Mouse (Mus musculus) lung, postnatal 4 days (tissue): ENCODE measurements around the gene Fos.

ENCODE experiments used
- DNase-seq, 2 experiments: peaks; one replicate each; pipeline ENCODE4 v3.0.0; 2021

Fos gene

GRCm38 (mm10) chr12:85473481-85474297 lies at the start of gene Fos:
TSS of gene Fos (plus strand) at chr12:85473890.
- DNase-seq, result peak; percentile 92

GRCm38 (mm10) chr12:85425721-85426120 lies 48.0 kb upstream of the Fos start:
- no peak for DNase-seq

DNA sequence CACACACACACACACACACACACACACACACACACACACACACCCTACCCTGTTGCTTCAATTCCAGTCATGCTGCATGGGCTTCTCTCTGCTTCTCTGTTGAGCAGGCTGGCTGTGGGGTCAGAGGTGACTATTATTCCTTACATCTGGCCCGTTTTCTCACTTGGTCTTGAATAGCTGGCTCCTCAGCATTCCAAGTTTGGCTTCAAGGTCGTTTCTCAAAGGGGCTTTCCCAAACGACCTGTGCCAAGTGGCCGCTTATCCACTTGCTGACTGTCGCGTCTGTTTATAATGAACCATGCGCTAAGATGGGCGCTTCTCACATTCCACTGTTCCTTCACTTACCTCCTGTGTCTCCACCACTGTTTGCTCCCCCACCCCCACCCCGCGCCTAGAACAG lies 47.6 kb upstream of the Fos start:
- DNase-seq, result no peak

GRCm38 (mm10) chr12:85427802-85428201 lies 45.9 kb upstream of the Fos start:
- peak in 1 of 2 experiments; percentile 35 for DNase-seq

GRCm38 (mm10) chr12:85429999-85430398 lies 43.7 kb upstream of the Fos start:
- DNase-seq, result no peak

- no peak for DNase-seq
Observed at GRCm38 (mm10) chr12:85430434-85430833, 43.3 kb upstream of the Fos start.

GRCm38 (mm10) chr12:85433850-85434249 lies 39.8 kb upstream of the Fos start:
- no peak for DNase-seq

DNA sequence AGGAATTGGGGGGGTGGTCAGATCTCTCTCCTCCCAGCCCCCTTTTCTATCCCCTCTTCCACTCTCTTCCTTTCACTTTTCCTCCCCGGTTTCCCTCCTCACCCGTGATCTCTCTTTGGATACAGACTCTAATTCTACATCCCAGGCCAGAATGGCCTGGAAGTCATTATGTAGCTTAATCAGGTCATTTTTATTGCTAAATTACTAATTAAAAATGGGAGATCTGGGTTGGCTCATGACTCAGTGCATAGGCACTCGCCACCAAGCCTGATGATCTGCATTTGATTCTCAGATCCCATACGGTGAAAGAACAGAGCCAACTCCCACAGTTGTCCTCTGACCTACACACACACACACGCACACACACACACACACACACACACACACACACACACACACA lies 39.2 kb upstream of the Fos start:
- no peak for DNase-seq

DNA sequence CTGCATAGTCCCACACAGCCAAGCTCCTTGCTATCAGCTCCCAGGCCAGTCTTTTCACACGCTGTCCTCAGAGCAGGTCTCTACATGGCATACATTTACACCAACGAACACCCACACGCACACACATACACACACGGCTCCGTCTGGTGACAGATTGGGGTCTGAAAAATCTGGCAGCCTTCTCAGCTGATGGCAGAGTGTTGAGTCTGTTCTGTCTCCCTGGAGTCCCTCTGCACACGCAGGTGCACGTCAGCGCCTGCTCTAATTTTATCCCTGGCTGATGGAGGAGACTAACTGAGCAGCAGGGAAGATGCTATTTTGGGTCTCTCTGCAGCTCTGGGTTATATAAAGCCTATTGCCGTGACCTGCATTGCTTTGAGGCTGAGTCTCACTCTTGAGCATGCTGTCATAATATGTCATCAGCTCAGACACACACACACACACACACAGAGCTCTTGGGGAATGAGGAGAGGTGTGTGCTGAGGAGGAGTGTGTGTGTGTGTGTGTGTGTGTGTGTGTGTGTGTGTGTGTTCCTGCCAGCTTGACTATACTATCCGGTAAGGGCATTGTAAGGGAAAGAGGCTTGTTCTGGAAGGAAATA lies 37.6 kb upstream of the Fos start:
- peak in 1 of 2 experiments; percentile 56 for DNase-seq

DNA sequence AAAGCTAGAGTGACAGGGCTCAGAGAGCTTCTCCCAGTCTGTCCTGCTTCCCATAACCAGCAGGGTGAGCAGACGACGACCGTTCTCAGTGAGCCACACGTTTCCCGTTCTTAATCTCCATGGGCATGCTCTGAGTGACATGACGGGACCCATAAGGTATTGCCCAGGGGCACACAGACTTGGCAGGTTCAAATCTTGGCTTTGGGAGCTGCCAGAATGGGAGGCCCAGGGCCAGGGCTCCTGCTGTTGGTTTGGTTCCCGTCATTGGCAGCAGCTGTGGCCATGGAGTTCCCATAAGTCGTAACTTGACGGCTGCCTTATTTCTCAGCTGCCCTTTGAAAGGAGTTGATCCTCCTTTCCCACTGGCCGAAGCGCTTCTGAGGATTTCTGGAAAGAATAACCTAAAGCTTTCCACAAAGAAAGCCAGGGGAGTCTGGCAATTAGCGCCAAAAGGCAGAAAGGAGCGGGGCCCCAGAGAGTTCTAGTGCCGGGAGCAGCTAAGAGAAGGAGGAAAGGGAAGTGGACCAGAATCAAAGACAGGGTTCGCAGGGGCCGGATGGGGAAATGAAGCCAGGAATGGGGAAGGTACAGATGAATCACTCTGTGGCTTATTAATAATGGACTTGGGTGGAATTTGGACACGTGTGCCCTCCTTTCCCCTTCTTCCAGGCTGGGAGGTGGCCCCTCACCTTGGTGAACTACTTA lies 36.4 kb upstream of the Fos start:
- peak; percentile 39 to 48 for DNase-seq

GRCm38 (mm10) chr12:85443456-85443855 lies 30.2 kb upstream of the Fos start:
- DNase-seq, result no peak

DNA sequence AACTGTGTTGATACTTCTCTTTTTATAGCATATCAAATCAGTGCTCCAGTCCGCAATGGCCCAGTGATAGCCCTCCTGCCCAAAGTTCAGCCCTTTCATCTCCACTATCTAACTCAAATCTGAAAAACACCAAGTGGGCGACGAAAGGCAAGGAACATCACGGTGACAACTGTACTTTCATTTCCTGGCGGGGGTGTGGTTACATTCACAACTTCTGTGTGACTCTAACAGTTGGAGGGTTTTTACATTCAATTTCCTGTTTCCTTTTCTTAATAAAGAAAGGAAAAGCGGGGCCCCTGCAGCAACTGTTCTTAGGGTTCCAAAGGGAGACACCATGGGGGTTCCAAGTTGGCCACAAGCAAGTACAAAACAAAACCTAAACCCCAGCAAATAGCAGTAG lies 29.0 kb upstream of the Fos start:
- peak in 1 of 2 experiments; percentile 45 for DNase-seq

DNA sequence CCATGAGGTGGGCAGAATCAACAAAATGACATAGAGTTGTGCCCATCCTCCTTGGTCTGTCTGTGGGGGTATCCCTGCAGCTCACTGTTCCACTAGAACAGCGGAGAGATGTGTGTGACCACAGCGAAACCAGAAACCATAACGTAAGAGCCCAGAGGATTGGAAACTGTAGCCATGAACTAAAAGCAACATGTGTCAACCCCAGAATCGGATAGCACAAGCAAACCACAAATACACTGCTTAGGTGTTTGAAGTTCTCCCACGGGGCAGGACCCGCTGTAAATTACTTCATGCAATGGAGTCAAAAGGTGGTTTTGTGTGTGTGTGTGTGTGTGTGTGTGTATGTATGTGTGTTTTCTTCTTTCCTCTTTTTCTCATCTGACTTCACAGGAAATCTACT lies 26.7 kb upstream of the Fos start:
- no peak for DNase-seq

GRCm38 (mm10) chr12:85447490-85447889 lies 26.2 kb upstream of the Fos start:
- no peak for DNase-seq

GRCm38 (mm10) chr12:85449478-85449877 lies 24.2 kb upstream of the Fos start:
- no peak for DNase-seq

DNA sequence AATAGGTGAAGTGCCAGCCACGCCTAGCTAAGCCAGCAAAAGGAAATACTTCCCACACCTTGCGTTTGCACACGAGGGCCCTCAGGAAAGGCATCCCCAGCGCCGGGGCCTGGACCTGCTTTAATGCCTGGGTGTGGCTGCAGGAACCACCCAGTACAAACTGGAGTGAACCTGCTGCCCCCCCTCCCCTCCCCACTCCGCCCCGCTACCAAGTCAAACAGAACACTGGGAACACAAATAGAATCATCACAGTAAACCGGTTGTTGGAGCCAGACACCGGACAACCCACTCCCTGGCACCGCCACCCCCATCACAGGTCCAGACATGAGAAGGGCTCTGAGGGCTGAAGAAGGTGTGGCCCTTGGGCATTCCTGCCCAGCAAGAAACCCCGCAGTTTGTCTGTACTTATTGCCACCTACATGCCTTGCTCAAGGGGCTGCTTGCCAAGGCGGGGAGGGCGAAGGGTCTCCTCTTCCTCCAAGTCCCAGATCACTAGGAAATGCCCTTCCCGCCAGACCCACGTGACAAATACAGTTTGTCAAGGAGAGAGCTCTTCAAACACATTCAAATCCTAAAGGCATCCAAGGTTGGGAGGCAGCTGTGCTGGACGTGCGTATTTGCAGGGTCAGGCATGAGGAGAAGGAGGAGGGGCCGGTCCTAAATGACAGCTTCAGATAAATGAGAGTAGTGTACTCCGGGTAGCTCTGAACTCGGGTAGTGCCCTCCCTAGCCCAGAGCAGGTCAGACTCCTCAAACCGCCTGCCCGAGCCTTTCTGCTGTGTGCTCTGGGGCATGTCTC lies 21.8 kb upstream of the Fos start:
- peak; percentile 75 to 91 for DNase-seq

DNA sequence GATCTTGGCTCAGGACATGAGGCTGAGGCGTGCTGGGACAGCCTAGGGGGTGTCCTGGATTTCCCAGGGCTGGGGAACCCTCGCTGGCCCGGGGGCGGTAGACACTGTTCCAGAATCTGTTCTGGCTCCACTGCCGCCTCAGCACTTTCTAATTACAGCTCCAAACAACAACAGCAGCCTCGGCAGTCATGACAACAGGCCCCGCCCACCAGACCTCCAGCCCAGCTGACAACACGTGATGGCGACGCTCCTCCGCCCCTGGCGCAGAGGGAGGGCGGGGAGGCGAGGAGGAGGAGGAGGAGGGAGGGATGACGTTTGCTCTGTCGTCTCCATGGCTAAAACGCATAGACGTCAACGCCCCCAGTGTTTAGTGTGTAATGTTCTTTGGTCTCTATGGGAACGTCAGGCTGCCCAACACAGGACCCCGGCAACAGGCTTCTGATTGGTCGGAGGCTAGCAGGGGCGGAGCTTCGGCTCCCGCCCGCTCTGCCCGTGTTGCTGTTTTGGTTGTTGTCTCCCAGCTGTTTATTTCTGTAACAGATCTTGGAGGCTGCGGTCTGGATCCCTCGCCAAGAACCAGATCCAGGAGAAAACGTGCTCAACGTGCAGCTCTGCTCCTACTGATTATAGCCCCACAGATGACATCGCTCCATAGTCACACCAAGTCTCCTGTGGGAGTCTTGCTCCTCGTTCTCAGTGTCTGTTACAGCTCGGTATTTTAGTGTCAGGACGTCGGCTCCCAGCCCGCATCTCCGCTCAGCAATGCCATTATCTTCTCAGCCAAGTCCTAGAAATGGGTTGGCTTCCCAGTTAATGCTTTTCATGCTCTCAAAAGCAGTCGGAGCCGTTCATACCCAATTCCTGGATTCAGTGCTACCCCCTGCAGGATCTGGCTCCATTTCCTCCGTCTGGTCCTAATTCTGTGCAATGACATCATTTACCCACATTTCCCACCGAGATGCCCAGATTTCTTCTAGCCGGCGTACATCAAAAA lies 18.3 kb upstream of the Fos start:
- DNase-seq, result peak; percentile 99

GRCm38 (mm10) chr12:85456276-85456675 lies 17.4 kb upstream of the Fos start:
- DNase-seq, result no peak

GRCm38 (mm10) chr12:85456966-85457505 lies 16.7 kb upstream of the Fos start:
- no peak for DNase-seq

- no peak for DNase-seq
Observed at GRCm38 (mm10) chr12:85459820-85460219, 13.9 kb upstream of the Fos start.

GRCm38 (mm10) chr12:85461913-85462663 lies 11.6 kb upstream of the Fos start:
- DNase-seq, result peak in 1 of 2 experiments; percentile 54
